Mouse (Mus musculus) cerebellum, adult 2 months (tissue): ENCODE data around the gene Negr1. TPM values are rescaled to one million over a fixed set of nuclear protein-coding genes. Genes with fewer than 3 reads are reported as not detected.
A peak's percentile ranks its signal among the peaks of the same experiment; 100 is the strongest.

Experiments used
- DNase-seq, 2 experiments: peaks; one replicate each; pipeline ENCODE4 v3.0.0; 2021
- H3K27ac ChIP-seq: fragments of 200-500 bp; 2 replicates; pipeline ENCODE4 v1.5.1; 2012; ENCODE audit warnings: low read length, control low read depth, inconsistent platforms; ENCODE audit not compliant: insufficient read depth
- H3K27me3 ChIP-seq: fragments of 200-500 bp; 2 replicates; pipeline ENCODE4 v1.6.1; 2012; ENCODE audit warnings: inconsistent platforms, mild to moderate bottlenecking, low read length, moderate library complexity; ENCODE audit not compliant: control insufficient read depth, insufficient read depth
- H3K4me1 ChIP-seq: fragments of 200-500 bp; 2 replicates; pipeline ENCODE4 v1.6.1; 2011; ENCODE audit warnings: low read length; ENCODE audit not compliant: control insufficient read depth, insufficient read depth
- H3K4me3 ChIP-seq: fragments of 200-500 bp; replicated peaks from 2 replicates; pipeline ENCODE3; 2011; ENCODE audit warnings: mild to moderate bottlenecking, low read depth, low read length, control low read depth; ENCODE audit not compliant: insufficient read depth
- CTCF ChIP-seq: fragments of 200-500 bp; IDR thresholded peaks from 2 replicates; pipeline ENCODE4 v1.5.1; 2011; ENCODE audit warnings: low read depth, mild to moderate bottlenecking, control low read depth, low read length, moderate library complexity, borderline replicate concordance; ENCODE audit not compliant: insufficient read depth
- POLR2A ChIP-seq: fragments of 200-500 bp; IDR thresholded peaks from 2 replicates; pipeline ENCODE4 v1.6.1; 2011; ENCODE audit warnings: low read length, control low read depth, borderline replicate concordance; ENCODE audit not compliant: insufficient read depth
- WGBS: fragments of 180-500 bp; shearing (Covaris S2); methylation state at CpG from one replicate; pipeline ENCODE4 v1.1.7; 2018; 5-methylcytosine and 5-hydroxymethylcytosine counted together
- polyA plus RNA-seq: library from polyadenylated mRNA; depleted of rRNA; stranded (reverse); fragments of >200 nt; gene quantifications from 2 replicates; pipeline ENCODE4 v1.2.3, GENCODE M21; 2012

The Negr1 gene
- polyA plus RNA-seq, 1 experiment = 83.3 TPM

GRCm38 (mm10) chr3:156786355-156786754 is 224.8 kb downstream of the Negr1 start:
- TF ChIP-seq POLR2A (no peak), CTCF (no peak)
- Histone ChIP-seq H3K4me1 (peaks cover 13% of the 10 kb centered on the region), H3K4me3 (no peak overlapping the region), H3K27me3 (no peaks in the 10 kb centered on the region), H3K27ac (no peak overlapping the region)
- no peak for DNase-seq
- WGBS = 87% methylated on average over 1 of the region's 1 CpGs

GRCm38 (mm10) chr3:156791234-156791633 is 229.6 kb downstream of the Negr1 start:
- Histone ChIP-seq H3K4me3 (no peak overlapping the region), H3K27ac (peak overlapping the region; percentile 43; the same call in 1 of the 2 replicates), H3K27me3 (no peaks in the 10 kb centered on the region), H3K4me1 (peaks cover 26% of the 10 kb centered on the region; the same call in 1 of the 2 replicates)
- DNase-seq = peak in 1 of 2 experiments; percentile 77
- TF ChIP-seq POLR2A (no peak), CTCF (no peak)

GRCm38 (mm10) chr3:156792743-156793142 is 231.1 kb downstream of the Negr1 start:
- no peak for DNase-seq
- H3K4me1 ChIP-seq = peaks cover 31% of the 10 kb centered on the region; the same call in 1 of the 2 replicates
- no peak overlapping the region; the same call in 1 of the 2 replicates for H3K27ac ChIP-seq
- no peaks in the 10 kb centered on the region for H3K27me3 ChIP-seq
- H3K4me3 ChIP-seq = no peak overlapping the region
- WGBS = 45% methylated on average over 7 of the region's 7 CpGs
- TF ChIP-seq POLR2A (no peak), CTCF (no peak)

- H3K27ac ChIP-seq = no peak overlapping the region
- 89% methylated on average over 4 of the region's 4 CpGs for WGBS
Observed at GRCm38 (mm10) chr3:156794091-156794490, 232.5 kb downstream of the Negr1 start.

GRCm38 (mm10) chr3:156794610-156795009 is 233.0 kb downstream of the Negr1 start:
- H3K27ac ChIP-seq = peak overlapping the region; percentile 34
- DNase-seq = peak in 1 of 2 experiments; percentile 66
- 17% methylated on average over 2 of the region's 2 CpGs for WGBS
- no peaks in the 10 kb centered on the region for H3K27me3 ChIP-seq
- no peak overlapping the region for H3K4me3 ChIP-seq
- TF ChIP-seq CTCF (no peak), POLR2A (no peak)
- H3K4me1 ChIP-seq = peaks cover 31% of the 10 kb centered on the region; the same call in 1 of the 2 replicates

More at GRCm38 (mm10) chr3:156794091-156794490, 232.5 kb downstream of the Negr1 start:
- H3K4me1 ChIP-seq = peaks cover 31% of the 10 kb centered on the region; the same call in 1 of the 2 replicates
- no peak for DNase-seq
- no peaks in the 10 kb centered on the region for H3K27me3 ChIP-seq
- H3K4me3 ChIP-seq = no peak overlapping the region
- TF ChIP-seq POLR2A = no peak
- no peak for TF ChIP-seq CTCF

GRCm38 (mm10) chr3:156796061-156796691 is 234.6 kb downstream of the Negr1 start:
- no peak overlapping the region for H3K4me3 ChIP-seq
- TF ChIP-seq CTCF (no peak), POLR2A (no peak)
- H3K27me3 ChIP-seq = no peaks in the 10 kb centered on the region
- WGBS = 36% methylated on average over 6 of the region's 6 CpGs
- no peak overlapping the region for H3K27ac ChIP-seq
- H3K4me1 ChIP-seq = peaks cover 27% of the 10 kb centered on the region; the same call in 1 of the 2 replicates
- DNase-seq = no peak

- no peak for DNase-seq
- 94% methylated on average over 7 of the region's 7 CpGs for WGBS
- TF ChIP-seq POLR2A = no peak
- TF ChIP-seq CTCF = no peak
- Histone ChIP-seq H3K27me3 (no peaks in the 10 kb centered on the region), H3K4me3 (no peak overlapping the region), H3K4me1 (peaks cover 11% of the 10 kb centered on the region; the same call in 1 of the 2 replicates), H3K27ac (no peak overlapping the region)
Observed at GRCm38 (mm10) chr3:156799228-156799627, 237.6 kb downstream of the Negr1 start.

GRCm38 (mm10) chr3:156809836-156810235 is 248.2 kb downstream of the Negr1 start:
- Histone ChIP-seq H3K4me1 (peaks cover 13% of the 10 kb centered on the region), H3K27ac (no peak overlapping the region), H3K27me3 (no peaks in the 10 kb centered on the region), H3K4me3 (no peak overlapping the region)
- DNase-seq = no peak
- 80% methylated on average over 3 of the region's 3 CpGs for WGBS
- TF ChIP-seq CTCF (no peak), POLR2A (no peak)
